Mouse (Mus musculus) spleen, adult 2 months (tissue): ENCODE data around the gene Agrp.

Experiments used
- CTCF ChIP-seq: fragments of 200-500 bp; IDR thresholded peaks from 2 replicates; pipeline ENCODE4 v1.5.1; 2011; ENCODE audit warnings: mild to moderate bottlenecking, inconsistent platforms; ENCODE audit not compliant: insufficient read depth, insufficient read length, insufficient replicate concordance; ENCODE audit errors: extremely low read depth
- POLR2A ChIP-seq: fragments of 200-500 bp; IDR thresholded peaks from 2 replicates; pipeline ENCODE4 v1.6.1; 2011; ENCODE audit warnings: low read depth, low read length, inconsistent platforms

DNA sequence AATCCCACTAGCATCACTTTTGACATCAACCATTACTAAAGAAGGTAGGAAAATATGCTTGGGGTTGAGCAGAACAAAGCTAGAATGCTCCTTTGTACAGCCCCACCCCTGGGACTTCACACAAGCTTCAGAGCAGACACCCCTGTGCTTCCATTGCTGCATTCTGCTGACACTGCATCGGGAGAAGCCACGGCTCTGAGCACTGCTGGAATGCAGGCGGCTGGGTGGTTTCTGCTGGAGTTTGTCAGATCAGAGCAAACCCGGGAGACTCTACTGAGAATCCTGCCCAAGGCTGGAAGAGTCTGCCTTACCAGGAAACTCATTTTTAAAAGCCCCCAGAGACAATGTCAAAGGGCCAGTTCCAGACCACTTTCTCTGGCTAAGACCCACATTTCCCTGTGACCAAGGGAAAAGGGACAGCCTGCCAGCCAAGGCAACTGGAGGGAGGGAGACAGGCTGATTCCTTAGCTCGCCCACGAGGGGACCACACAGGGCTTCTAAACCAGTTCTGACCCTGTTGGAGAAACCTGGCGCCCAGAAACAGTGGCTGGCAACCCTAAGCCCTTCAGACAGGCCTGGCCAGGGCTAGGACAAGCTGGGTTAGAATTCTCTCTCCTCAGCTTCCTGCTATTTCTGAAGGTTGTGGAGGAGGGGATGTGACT lies 92.5 kb downstream of the Agrp start:
- TF ChIP-seq CTCF = no peak
- no peak for TF ChIP-seq POLR2A
